Mouse (Mus musculus): ENCODE measurements at regions not wholly inside any gene's neighbourhood (a gene's known extent, or its start where the extent isn't known, plus 50 kb on each side); places are given as distances from the start of the nearest gene placed in this dataset.
"Not testable (repeated sequence)": the region's sequence is repeated elsewhere in the genome, so short reads cannot be mapped to it uniquely, and the experiment has no call there.

GRCm38 (mm10) chr7:129750936-129751335 lies 159.3 kb downstream of the Wdr11 start:
- no peak for ATAC-seq
- Histone ChIP-seq H3K4me1 (replicated peaks) (no peaks in the 10 kb centered on the region), H3K27me3 (no peaks in the 10 kb centered on the region), H3K36me3 (0 out of 2 replicates have a peak, but pooled peaks cover 3% of the 10 kb centered on the region), H3K9me3 (peaks cover 10% of the 10 kb centered on the region), H3K4me3 (replicated peaks) (no peak overlapping the region), H3K4me2 (replicated peaks) (no peak overlapping the region), H3K27ac (no peak overlapping the region), H3K9ac (replicated peaks) (no peak overlapping the region)

- 80% methylated on average over 5 of the region's 5 CpGs for WGBS
Observed at GRCm38 (mm10) chr7:129754737-129755136, 163.1 kb downstream of the Wdr11 start.

GRCm38 (mm10) chr7:129756138-129756537 lies 164.5 kb downstream of the Wdr11 start:
- 91% methylated on average over 6 of the region's 6 CpGs for WGBS
- Histone ChIP-seq H3K4me1 (replicated peaks) (no peaks in the 10 kb centered on the region), H3K36me3 (no peaks in the 10 kb centered on the region), H3K9me3 (no peaks in the 10 kb centered on the region), H3K9ac (replicated peaks) (no peak overlapping the region), H3K27ac (no peak overlapping the region), H3K4me3 (replicated peaks) (no peak overlapping the region), H3K4me2 (replicated peaks) (no peak overlapping the region), H3K27me3 (no peaks in the 10 kb centered on the region)
- ATAC-seq, result no peak

More at GRCm38 (mm10) chr7:129754737-129755136, 163.1 kb downstream of the Wdr11 start:
- H3K36me3 ChIP-seq, result no peaks in the 10 kb centered on the region
- no peak overlapping the region for H3K27ac ChIP-seq
- no peak for ATAC-seq
- H3K9me3 ChIP-seq, result no peaks in the 10 kb centered on the region
- H3K4me3 ChIP-seq (replicated peaks), result no peak overlapping the region
- no peaks in the 10 kb centered on the region for H3K4me1 ChIP-seq (replicated peaks)
- no peak overlapping the region for H3K4me2 ChIP-seq (replicated peaks)
- no peak overlapping the region for H3K9ac ChIP-seq (replicated peaks)
- H3K27me3 ChIP-seq, result no peaks in the 10 kb centered on the region

- H3K27ac ChIP-seq, result no peak overlapping the region
Observed at GRCm38 (mm10) chr7:129759848-129760247, 168.2 kb downstream of the Wdr11 start.

GRCm38 (mm10) chr7:129760386-129760785 lies 168.7 kb downstream of the Wdr11 start:
- no peak overlapping the region for H3K9ac ChIP-seq (replicated peaks)
- no peak overlapping the region for H3K4me2 ChIP-seq (replicated peaks)
- peaks cover 8% of the 10 kb centered on the region; the same call in 1 of the 2 replicates for H3K4me1 ChIP-seq (replicated peaks)
- H3K36me3 ChIP-seq, result no peaks in the 10 kb centered on the region
- H3K27me3 ChIP-seq, result no peaks in the 10 kb centered on the region
- H3K4me3 ChIP-seq (replicated peaks), result no peak overlapping the region
- WGBS, result 79% methylated on average over 2 of the region's 2 CpGs
- H3K9me3 ChIP-seq, result no peaks in the 10 kb centered on the region
- ATAC-seq, result no peak
- no peak overlapping the region for H3K27ac ChIP-seq

More at GRCm38 (mm10) chr7:129759848-129760247, 168.2 kb downstream of the Wdr11 start:
- Histone ChIP-seq H3K9me3 (no peaks in the 10 kb centered on the region), H3K9ac (replicated peaks) (no peak overlapping the region), H3K27me3 (no peaks in the 10 kb centered on the region), H3K4me2 (replicated peaks) (no peak overlapping the region), H3K36me3 (no peaks in the 10 kb centered on the region), H3K4me3 (replicated peaks) (no peak overlapping the region), H3K4me1 (replicated peaks) (peaks cover 8% of the 10 kb centered on the region; the same call in 1 of the 2 replicates)
- WGBS, result 76% methylated on average over 4 of the region's 4 CpGs
- ATAC-seq, result no peak

GRCm38 (mm10) chr7:129763754-129764153 lies 172.1 kb downstream of the Wdr11 start:
- no peak overlapping the region for H3K27ac ChIP-seq
- peaks cover 8% of the 10 kb centered on the region; the same call in 1 of the 2 replicates for H3K4me1 ChIP-seq (replicated peaks)
- no peak overlapping the region for H3K4me2 ChIP-seq (replicated peaks)
- H3K4me3 ChIP-seq (replicated peaks), result no peak overlapping the region
- H3K9ac ChIP-seq (replicated peaks), result no peak overlapping the region
- WGBS, result 44% methylated on average over 5 of the region's 5 CpGs
- no peaks in the 10 kb centered on the region for H3K36me3 ChIP-seq
- peaks cover 4% of the 10 kb centered on the region; the same call in 1 of the 2 replicates for H3K27me3 ChIP-seq
- no peak for ATAC-seq
- H3K9me3 ChIP-seq, result no peaks in the 10 kb centered on the region

GRCm38 (mm10) chr7:129764456-129764970 lies 172.8 kb downstream of the Wdr11 start:
- H3K4me3 ChIP-seq (replicated peaks), result no peak overlapping the region
- no peak for ATAC-seq

GRCm38 (mm10) chr7:129765681-129766080 lies 174.0 kb downstream of the Wdr11 start:
- no peak for ATAC-seq
- WGBS, result 84% methylated on average over 7 of the region's 7 CpGs
- Histone ChIP-seq H3K9ac (replicated peaks) (no peak overlapping the region), H3K27me3 (peaks cover 17% of the 10 kb centered on the region; the same call in 1 of the 2 replicates), H3K27ac (no peak overlapping the region), H3K9me3 (no peaks in the 10 kb centered on the region), H3K4me2 (replicated peaks) (no peak overlapping the region), H3K4me3 (replicated peaks) (no peak overlapping the region), H3K36me3 (no peaks in the 10 kb centered on the region), H3K4me1 (replicated peaks) (peaks cover 8% of the 10 kb centered on the region; the same call in 1 of the 2 replicates)

More at GRCm38 (mm10) chr7:129764456-129764970, 172.8 kb downstream of the Wdr11 start:
- H3K9ac ChIP-seq (replicated peaks), result no peak overlapping the region
- H3K27me3 ChIP-seq, result peaks cover 12% of the 10 kb centered on the region; the same call in 1 of the 2 replicates
- H3K4me2 ChIP-seq (replicated peaks), result no peak overlapping the region
- no peak overlapping the region for H3K27ac ChIP-seq
- H3K36me3 ChIP-seq, result no peaks in the 10 kb centered on the region
- peaks cover 8% of the 10 kb centered on the region; the same call in 1 of the 2 replicates for H3K4me1 ChIP-seq (replicated peaks)
- 89% methylated on average over 5 of the region's 5 CpGs for WGBS
- no peaks in the 10 kb centered on the region for H3K9me3 ChIP-seq

- Histone ChIP-seq H3K36me3 (no peaks in the 10 kb centered on the region), H3K27ac (no peak overlapping the region), H3K27me3 (peaks cover 22% of the 10 kb centered on the region), H3K4me1 (replicated peaks) (peaks cover 8% of the 10 kb centered on the region; the same call in 1 of the 2 replicates), H3K4me2 (replicated peaks) (no peak overlapping the region), H3K4me3 (replicated peaks) (no peak overlapping the region), H3K9me3 (no peaks in the 10 kb centered on the region), H3K9ac (replicated peaks) (no peak overlapping the region)
- no peak for ATAC-seq
- 69% methylated on average over 6 of the region's 6 CpGs for WGBS
Observed at GRCm38 (mm10) chr7:129766087-129766834, 174.6 kb downstream of the Wdr11 start.

- peaks cover 55% of the 10 kb centered on the region for H3K27me3 ChIP-seq
- H3K9ac ChIP-seq (replicated peaks); H3K36me3 ChIP-seq; H3K4me2 ChIP-seq (replicated peaks); H3K9me3 ChIP-seq; H3K4me1 ChIP-seq (replicated peaks); H3K27ac ChIP-seq; H3K4me3 ChIP-seq (replicated peaks); ATAC-seq: not testable (repeated sequence)
- WGBS, result 85% methylated on average over 1 of the region's 1 CpGs
Observed at GRCm38 (mm10) chr7:129769673-129770072, 178.0 kb downstream of the Wdr11 start.

- H3K27ac ChIP-seq, result no peak overlapping the region
- H3K4me2 ChIP-seq (replicated peaks), result no peak overlapping the region
- H3K27me3 ChIP-seq, result peaks cover 71% of the 10 kb centered on the region
- H3K9me3 ChIP-seq, result no peaks in the 10 kb centered on the region
- H3K4me1 ChIP-seq (replicated peaks), result peaks cover 11% of the 10 kb centered on the region
- H3K9ac ChIP-seq (replicated peaks), result no peak overlapping the region
- 85% methylated on average over 2 of the region's 2 CpGs for WGBS
- no peak for ATAC-seq
- no peak overlapping the region for H3K4me3 ChIP-seq (replicated peaks)
- H3K36me3 ChIP-seq, result no peaks in the 10 kb centered on the region
Observed at GRCm38 (mm10) chr7:129771876-129772275, 180.2 kb downstream of the Wdr11 start.

- no peak overlapping the region for H3K4me2 ChIP-seq (replicated peaks)
- no peak overlapping the region for H3K4me3 ChIP-seq (replicated peaks)
- peaks cover 11% of the 10 kb centered on the region for H3K4me1 ChIP-seq (replicated peaks)
- peaks cover 80% of the 10 kb centered on the region for H3K27me3 ChIP-seq
- no peak overlapping the region for H3K27ac ChIP-seq
- no peaks in the 10 kb centered on the region for H3K9me3 ChIP-seq
- H3K36me3 ChIP-seq, result no peaks in the 10 kb centered on the region
- 79% methylated on average over 11 of the region's 11 CpGs for WGBS
- no peak for ATAC-seq
- H3K9ac ChIP-seq (replicated peaks), result no peak overlapping the region
Observed at GRCm38 (mm10) chr7:129772540-129773331, 181.1 kb downstream of the Wdr11 start.

All from midbrain, embryonic 13.5 days (tissue).